Mouse (Mus musculus) stomach, embryonic 16.5 days (tissue): Measurements from ENCODE around the gene Ifna5. TPM values are rescaled to one million over a fixed set of nuclear protein-coding genes. Genes with fewer than 3 reads are reported as not detected.
"Not testable (repeated sequence)": the region's sequence is repeated elsewhere in the genome, so short reads cannot be mapped to it uniquely, and the experiment has no call there.

Experiments used
- ATAC-seq: fragments of 200-750 bp; cut with Nextera tagmentation; 2 replicates; pipeline ENCODE4 v1.8.0; 2017; ENCODE audit warnings: moderate number of reproducible peaks, moderate TSS enrichment; ENCODE audit not compliant: insufficient read depth, low FRiP score
- H3K27ac ChIP-seq: fragments of 300-500 bp; sonication (generic); 2 replicates; pipeline ENCODE4 v1.5.1; 2014; ENCODE audit warnings: low read length
- H3K27me3 ChIP-seq: fragments of 300-500 bp; sonication (generic); 2 replicates; pipeline ENCODE4 v1.6.1; 2014; ENCODE audit warnings: low read length, control low read depth, mixed read lengths; ENCODE audit not compliant: control insufficient read depth, insufficient read depth
- H3K36me3 ChIP-seq: fragments of 300-500 bp; sonication (generic); 2 replicates; pipeline ENCODE4 v1.6.1; 2014; ENCODE audit warnings: low read length; ENCODE audit not compliant: control insufficient read depth, insufficient read depth
- H3K4me1 ChIP-seq: fragments of 300-500 bp; sonication (generic); 2 replicates; pipeline ENCODE4 v1.6.1; 2014; ENCODE audit warnings: low read length, control low read depth, mixed read lengths; ENCODE audit not compliant: control insufficient read depth, insufficient read depth
- H3K4me2 ChIP-seq: fragments of 300-500 bp; sonication (generic); 2 replicates; pipeline ENCODE4 v1.6.1; 2014; ENCODE audit warnings: low read depth, low read length, mixed read lengths
- H3K4me3 ChIP-seq: fragments of 300-500 bp; sonication (generic); replicated peaks from 2 replicates; pipeline ENCODE4 v1.5.1; 2014; ENCODE audit warnings: mild to moderate bottlenecking, low read length
- H3K9ac ChIP-seq: fragments of 300-500 bp; sonication (generic); 2 replicates; pipeline ENCODE4 v1.6.1; 2014; ENCODE audit warnings: low read length
- H3K9me3 ChIP-seq: fragments of 300-500 bp; sonication (generic); replicated peaks from 2 replicates; pipeline ENCODE4 v1.6.1; 2016; ENCODE audit warnings: low read length, control low read depth; ENCODE audit not compliant: control insufficient read depth
- WGBS: fragments of 180-500 bp; shearing (Covaris S2); extraction: QIAGEN DNeasy Blood & Tissue Kit; methylation state at CpG from one replicate; pipeline ENCODE4 v1.1.7; 2014; 5-methylcytosine and 5-hydroxymethylcytosine counted together
- polyA plus RNA-seq: library from polyadenylated mRNA; unstranded; fragments of >200 nt; fragmentation: Nextera tagmentation; extraction: Ambion mirVana; gene quantifications from 2 replicates; pipeline ENCODE4 v1.2.1, GENCODE M21; 2015

Ifna5 gene
- polyA plus RNA-seq, 1 experiment from 2014 or later, result not detected

GRCm38 (mm10) chr4:88815928-88816327, 19.4 kb upstream of the Ifna5 start, which contains the start of gene Ifna7:
Gene Ifna7, plus strand, starts transcription at chr4:88816228.
- no peak within 1 kb of the TSS for H3K4me3 ChIP-seq
- H3K9me3 ChIP-seq, result no peaks in the 10 kb centered on the region
- no peak within 1 kb of the TSS for H3K9ac ChIP-seq
- WGBS, result 46% methylated on average over 3 of the region's 3 CpGs
- no peak for ATAC-seq
- H3K27ac ChIP-seq, result no peak within 1 kb of the TSS
- no peaks in the 10 kb centered on the region for H3K4me1 ChIP-seq
- H3K4me2 ChIP-seq, result no peak within 1 kb of the TSS
- no peaks in the 10 kb centered on the region for H3K27me3 ChIP-seq
- no peaks in the 10 kb centered on the region for H3K36me3 ChIP-seq

DNA sequence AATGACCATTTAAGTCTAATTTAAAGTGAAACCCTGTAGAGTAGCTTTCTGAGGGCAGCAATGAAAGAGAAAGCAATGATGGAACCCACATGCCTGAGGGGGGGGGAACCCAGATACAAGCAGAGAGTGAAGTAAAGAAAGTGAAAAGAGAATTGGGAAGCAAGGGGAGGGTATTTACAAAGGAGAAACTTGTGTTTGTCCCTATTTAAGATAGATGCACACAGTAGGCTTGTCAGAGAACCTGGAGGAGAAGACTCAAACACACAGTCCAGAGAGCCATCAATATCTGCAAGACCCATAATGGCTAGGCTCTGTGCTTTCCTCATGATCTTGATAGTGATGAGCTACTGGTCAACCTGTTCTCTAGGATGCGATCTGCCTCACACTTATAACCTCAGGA, 15.7 kb upstream of the Ifna5 start, which contains the start of gene Ifna11:
Ifna11 (plus strand) TSS at position 301 of the 400 bp plus-strand sequence.
- no peak within 1 kb of the TSS for H3K4me2 ChIP-seq

GRCm38 (mm10) chr4:88822995-88823394, 12.3 kb upstream of the Ifna5 start:
- H3K9ac ChIP-seq, result no peak overlapping the region
- H3K9me3 ChIP-seq, result no peaks in the 10 kb centered on the region
- no peak overlapping the region for H3K4me3 ChIP-seq
- no peak overlapping the region for H3K27ac ChIP-seq
- H3K36me3 ChIP-seq, result no peaks in the 10 kb centered on the region
- no peaks in the 10 kb centered on the region for H3K27me3 ChIP-seq
- no peak overlapping the region for H3K4me2 ChIP-seq
- WGBS, result 20% methylated on average over 4 of the region's 4 CpGs
- no peaks in the 10 kb centered on the region for H3K4me1 ChIP-seq
- no peak for ATAC-seq

More for the DNA sequence above, 15.7 kb upstream of the Ifna5 start, which contains the start of gene Ifna11:
- H3K27ac ChIP-seq, result no peak within 1 kb of the TSS
- H3K9me3 ChIP-seq, result no peaks in the 10 kb centered on the region
- H3K4me1 ChIP-seq, result no peaks in the 10 kb centered on the region
- WGBS, result 74% methylated on average over 1 of the region's 1 CpGs
- H3K4me3 ChIP-seq, result no peak within 1 kb of the TSS
- H3K27me3 ChIP-seq, result no peaks in the 10 kb centered on the region
- ATAC-seq, result no peak
- H3K9ac ChIP-seq, result no peak within 1 kb of the TSS
- no peaks in the 10 kb centered on the region for H3K36me3 ChIP-seq

- not testable (repeated sequence) for H3K27me3 ChIP-seq, H3K4me3 ChIP-seq, H3K4me2 ChIP-seq, H3K36me3 ChIP-seq, H3K9me3 ChIP-seq, H3K27ac ChIP-seq, H3K4me1 ChIP-seq, ATAC-seq, H3K9ac ChIP-seq
Observed at GRCm38 (mm10) chr4:88827116-88827515, 8.2 kb upstream of the Ifna5 start, which contains the start of gene Ifna6. Gene Ifna6, plus strand, starts transcription at chr4:88827416.

GRCm38 (mm10) chr4:88830523-88830922, 4.8 kb upstream of the Ifna5 start:
- Histone ChIP-seq H3K4me1 (no peaks in the 10 kb centered on the region), H3K9me3 (no peaks in the 10 kb centered on the region), H3K9ac (no peak overlapping the region), H3K36me3 (no peaks in the 10 kb centered on the region), H3K4me3 (no peak overlapping the region), H3K27me3 (no peaks in the 10 kb centered on the region), H3K4me2 (no peak overlapping the region), H3K27ac (no peak overlapping the region)
- ATAC-seq, result no peak
- WGBS, result 27% methylated on average over 4 of the region's 4 CpGs

GRCm38 (mm10) chr4:88838828-88839227, 3.5 kb downstream of the Ifna5 start:
- no peak overlapping the region for H3K27ac ChIP-seq
- ATAC-seq, result no peak
- WGBS, result 36% methylated on average over 3 of the region's 3 CpGs
- H3K4me1 ChIP-seq, result no peaks in the 10 kb centered on the region
- H3K27me3 ChIP-seq, result no peaks in the 10 kb centered on the region
- no peak overlapping the region for H3K9ac ChIP-seq
- H3K36me3 ChIP-seq, result no peaks in the 10 kb centered on the region
- H3K4me3 ChIP-seq, result no peak overlapping the region
- H3K9me3 ChIP-seq, result no peaks in the 10 kb centered on the region
- no peak overlapping the region for H3K4me2 ChIP-seq

DNA sequence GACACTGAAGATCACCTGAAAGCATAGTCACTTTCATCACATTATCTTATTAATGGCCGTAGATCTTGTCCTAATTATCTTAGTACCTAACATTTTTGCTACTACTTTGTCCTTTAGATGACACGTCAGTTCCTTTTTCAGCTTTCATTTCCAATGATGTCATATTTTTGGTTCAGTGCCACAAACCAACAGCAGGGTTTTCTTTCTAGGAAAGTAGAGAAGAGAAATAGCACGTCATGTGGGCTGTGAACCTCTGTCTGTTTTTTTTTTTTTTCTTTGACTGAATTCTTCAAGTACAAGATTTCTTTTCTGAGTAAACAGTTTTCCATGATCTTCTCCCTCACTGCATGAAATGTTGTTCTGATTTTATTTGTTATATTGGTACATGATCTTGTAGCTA, 4.7 kb downstream of the Ifna5 start:
- Histone ChIP-seq H3K27me3 (no peaks in the 10 kb centered on the region), H3K4me3 (no peak overlapping the region), H3K27ac (no peak overlapping the region), H3K9me3 (no peaks in the 10 kb centered on the region), H3K4me1 (no peaks in the 10 kb centered on the region), H3K36me3 (no peaks in the 10 kb centered on the region), H3K9ac (no peak overlapping the region), H3K4me2 (no peak overlapping the region)
- ATAC-seq, result no peak
- 58% methylated on average over 3 of the region's 3 CpGs for WGBS

- WGBS, result 51% methylated on average over 2 of the region's 2 CpGs
- no peaks in the 10 kb centered on the region for H3K36me3 ChIP-seq
- no peak within 1 kb of the TSS for H3K4me2 ChIP-seq
- no peak within 1 kb of the TSS for H3K9ac ChIP-seq
- no peak within 1 kb of the TSS for H3K27ac ChIP-seq
- ATAC-seq, result no peak
- no peak within 1 kb of the TSS for H3K4me3 ChIP-seq
- no peaks in the 10 kb centered on the region for H3K27me3 ChIP-seq
- H3K9me3 ChIP-seq, result no peaks in the 10 kb centered on the region
- H3K4me1 ChIP-seq, result no peaks in the 10 kb centered on the region
Observed at GRCm38 (mm10) chr4:88841438-88841911, 6.2 kb downstream of the Ifna5 start, which contains the start of gene Ifna4. Gene Ifna4, plus strand, starts transcription at chr4:88841861.

DNA sequence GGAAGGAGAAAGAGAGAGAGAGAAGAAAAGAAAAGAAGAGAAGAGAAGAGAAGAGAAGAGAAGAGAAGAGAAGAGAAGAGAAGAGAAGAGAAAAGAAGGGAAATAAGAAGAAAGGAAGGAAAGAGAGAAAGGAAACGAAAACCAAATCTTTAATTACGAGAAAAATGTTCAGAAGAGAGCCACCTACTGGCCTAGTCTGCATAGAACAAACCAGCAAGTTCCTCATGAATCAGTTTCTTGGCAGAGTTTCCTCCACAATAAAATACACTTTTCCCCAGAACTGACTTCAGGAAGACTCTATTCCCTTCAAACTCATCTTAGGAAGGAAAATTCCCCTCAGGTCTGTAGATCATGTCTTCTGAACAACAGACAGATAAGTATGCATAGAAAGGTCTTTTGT, 10.0 kb downstream of the Ifna5 start:
- Histone ChIP-seq H3K9ac (no peak overlapping the region), H3K36me3 (no peaks in the 10 kb centered on the region), H3K4me2 (no peak overlapping the region), H3K4me3 (no peak overlapping the region), H3K27ac (no peak overlapping the region), H3K27me3 (no peaks in the 10 kb centered on the region), H3K9me3 (no peaks in the 10 kb centered on the region), H3K4me1 (no peaks in the 10 kb centered on the region)
- 31% methylated on average over 2 of the region's 2 CpGs for WGBS
- ATAC-seq, result no peak
